Mouse (Mus musculus) c-Kit-positive CD71-positive TER-119-negative erythroid progenitor cells, embryonic 14.5 days (primary cell): ENCODE results near the gene Slc45a1.
A peak's percentile ranks its signal among the peaks of the same experiment; 100 is the strongest.

Experiments used
- DNase-seq: peaks from one replicate; pipeline ENCODE4 v3.0.0-alpha.2; 2013; ENCODE audit warnings: low read depth

Slc45a1 gene

DNA sequence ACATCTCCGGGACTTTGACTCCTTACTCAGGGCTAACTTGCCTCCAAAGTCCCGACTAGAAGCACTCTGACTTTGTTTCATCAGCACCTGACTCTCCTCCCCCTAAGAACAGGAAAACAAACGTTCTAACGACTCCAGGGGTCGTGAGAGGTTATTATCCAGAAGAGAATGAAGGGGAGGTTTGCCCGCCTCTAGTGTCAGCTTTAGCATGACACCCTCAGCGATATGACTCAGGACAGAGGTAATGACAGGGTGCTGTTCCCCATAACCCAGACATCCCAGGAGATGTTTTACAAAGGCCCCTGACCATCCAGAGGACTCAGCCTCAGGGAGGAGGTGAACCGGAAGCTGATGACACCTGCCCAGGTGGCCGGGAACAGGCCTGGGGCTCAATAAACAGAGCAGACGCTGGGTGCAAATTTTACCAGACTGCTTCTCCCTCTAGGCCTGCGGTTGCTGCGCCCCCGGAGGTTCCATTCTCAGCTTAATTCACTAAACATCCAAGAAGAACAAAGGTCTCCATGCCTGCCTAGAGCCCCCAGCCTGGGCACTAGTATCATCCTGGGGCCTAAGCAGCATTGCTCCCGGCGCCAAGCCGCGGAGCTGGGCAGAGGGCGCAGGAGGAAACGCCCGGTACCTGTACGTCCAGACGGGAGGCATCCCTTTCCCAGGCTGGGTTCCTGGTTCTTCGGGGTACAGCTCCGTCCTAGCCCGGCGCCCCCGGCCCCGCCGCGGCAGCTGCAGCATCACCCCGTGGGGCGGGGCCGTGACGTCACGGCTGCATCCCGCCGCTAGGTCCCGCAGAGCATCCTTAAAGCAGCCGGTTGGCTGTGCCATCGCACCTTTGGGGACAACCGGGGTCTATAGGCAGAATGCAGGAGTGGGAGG, at the start of gene Slc45a1:
Slc45a1 (minus strand) TSS at position 785 of the 888 bp plus-strand sequence.
- no peak for DNase-seq

GRCm38 (mm10) chr4:150700849-150701248, 48.9 kb upstream of the Slc45a1 start:
- DNase-seq = no peak

GRCm38 (mm10) chr4:150694434-150695108, 42.6 kb upstream of the Slc45a1 start:
- no peak for DNase-seq

DNA sequence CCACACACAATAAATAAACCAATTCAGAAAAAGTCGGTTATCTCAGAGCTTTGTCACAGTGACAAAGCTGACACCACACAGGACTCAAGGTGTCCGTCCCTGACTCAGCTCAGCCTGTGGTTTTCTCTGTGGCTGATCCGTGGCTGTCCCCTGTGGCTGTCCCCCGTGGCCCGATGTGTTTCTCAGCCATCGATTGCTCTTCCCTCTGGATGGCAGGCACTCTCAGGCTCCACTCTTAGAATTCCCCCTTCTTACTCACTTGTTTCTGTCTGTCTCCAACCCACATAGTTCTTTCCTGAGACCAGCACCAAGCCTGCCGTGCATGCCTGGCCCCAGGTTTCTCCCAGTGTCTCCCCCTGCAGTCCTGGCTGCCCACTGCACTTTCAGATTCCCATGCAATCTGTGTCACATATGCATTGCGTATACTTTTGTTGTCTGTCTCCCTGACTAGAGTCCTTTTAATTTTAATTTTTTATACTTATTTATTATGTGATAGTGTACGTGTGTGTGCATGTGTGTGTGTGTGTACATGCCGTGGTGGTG, 41.0 kb upstream of the Slc45a1 start:
- DNase-seq = no peak

GRCm38 (mm10) chr4:150690759-150691158, 38.8 kb upstream of the Slc45a1 start:
- DNase-seq = no peak

- no peak for DNase-seq
These were observed 37.6 kb upstream of the Slc45a1 start for GRCm38 (mm10) chr4:150689553-150689952.

GRCm38 (mm10) chr4:150687126-150687753, 35.3 kb upstream of the Slc45a1 start:
- no peak for DNase-seq

DNA sequence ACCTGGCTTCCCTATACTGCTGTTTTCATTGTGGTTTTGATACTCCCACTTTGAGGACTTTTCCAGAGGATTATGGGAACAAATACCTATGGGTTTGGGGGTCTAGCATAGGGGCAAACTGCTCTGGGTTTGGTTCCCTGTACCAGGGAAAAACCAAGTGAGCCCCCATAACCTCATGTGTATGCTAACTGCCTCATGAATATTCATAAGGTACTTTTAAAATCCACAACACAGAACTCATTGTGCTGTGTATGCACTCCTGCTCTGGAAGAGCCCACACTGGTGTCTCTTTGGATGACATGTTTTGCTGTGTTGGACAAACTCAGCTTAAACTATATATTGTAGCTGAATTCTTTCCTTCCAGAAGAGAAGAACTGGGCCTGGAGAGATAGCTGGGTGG, 34.6 kb upstream of the Slc45a1 start:
- no peak for DNase-seq

DNA sequence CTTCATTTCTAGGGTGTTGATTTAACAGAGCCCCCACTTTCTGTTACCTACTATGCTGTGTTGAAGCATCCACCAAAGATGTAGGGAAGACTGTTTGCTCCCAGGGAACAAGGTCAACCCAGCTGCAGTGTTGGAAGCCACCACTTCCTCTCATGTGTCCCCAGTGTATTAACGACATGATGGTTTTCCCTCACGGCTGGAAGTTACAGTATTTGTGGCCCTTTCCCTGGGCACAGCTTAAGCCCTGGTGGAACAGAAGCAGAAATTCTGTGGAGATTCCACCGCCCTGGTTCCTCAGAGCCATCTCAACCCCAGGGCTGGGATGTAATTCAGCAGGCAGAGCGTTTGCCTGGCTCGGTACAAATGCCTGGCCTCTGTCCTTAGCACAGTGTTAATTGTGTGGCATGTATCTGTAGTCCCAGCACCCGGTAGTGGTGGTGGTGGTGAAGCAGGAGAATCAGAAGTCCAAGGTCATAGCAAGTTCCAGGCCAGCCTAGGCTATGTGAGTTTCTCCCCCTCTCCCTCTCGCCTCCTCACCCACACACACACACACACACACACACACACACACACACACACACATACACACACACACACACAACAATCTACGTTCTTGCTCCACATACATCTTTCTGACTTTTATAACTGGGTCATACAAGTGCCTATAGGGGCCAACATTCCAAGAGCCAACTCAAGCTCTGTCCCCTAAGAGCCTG, 34.0 kb upstream of the Slc45a1 start:
- no peak for DNase-seq

GRCm38 (mm10) chr4:150685043-150685777, 33.2 kb upstream of the Slc45a1 start:
- no peak for DNase-seq

DNA sequence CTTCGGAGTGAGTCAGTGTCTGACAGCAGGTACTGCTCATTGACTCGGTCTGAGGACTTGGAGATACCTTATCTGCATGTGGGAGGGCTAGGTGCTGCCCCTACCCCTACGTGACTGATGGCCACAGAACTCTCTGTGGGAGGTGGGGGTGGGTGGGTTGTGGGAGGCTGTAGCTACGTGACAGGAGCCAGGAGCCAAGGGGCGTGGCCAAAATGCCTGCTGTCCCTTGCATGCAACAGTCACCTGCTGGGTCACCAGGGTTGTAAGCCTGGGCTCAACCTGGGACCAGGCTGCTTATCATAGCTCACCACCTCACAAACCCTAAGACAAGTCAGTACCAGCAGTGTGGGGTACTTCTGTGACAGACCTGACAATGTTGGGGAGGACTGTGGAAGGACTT, 28.4 kb upstream of the Slc45a1 start:
- DNase-seq = no peak

DNA sequence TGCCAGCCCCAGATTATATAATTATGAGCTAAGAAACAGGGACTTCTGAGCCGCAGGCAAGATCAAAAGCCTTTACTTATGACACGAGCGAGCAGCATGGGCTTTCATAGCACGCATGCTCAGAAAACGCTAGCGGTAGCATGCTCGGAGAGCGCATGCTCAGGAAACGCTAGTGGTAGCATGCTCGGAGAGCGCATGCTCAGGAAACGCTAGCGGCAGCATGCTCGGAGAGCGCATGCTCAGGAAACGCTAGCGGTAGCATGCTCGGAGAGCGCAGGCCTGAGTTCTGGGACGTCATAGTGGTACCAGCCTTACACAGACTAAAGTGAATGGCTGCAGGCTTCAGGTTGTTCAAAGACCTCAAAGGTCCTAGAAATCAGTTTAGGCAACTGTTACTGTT, 26.8 kb upstream of the Slc45a1 start:
- no peak for DNase-seq

DNA sequence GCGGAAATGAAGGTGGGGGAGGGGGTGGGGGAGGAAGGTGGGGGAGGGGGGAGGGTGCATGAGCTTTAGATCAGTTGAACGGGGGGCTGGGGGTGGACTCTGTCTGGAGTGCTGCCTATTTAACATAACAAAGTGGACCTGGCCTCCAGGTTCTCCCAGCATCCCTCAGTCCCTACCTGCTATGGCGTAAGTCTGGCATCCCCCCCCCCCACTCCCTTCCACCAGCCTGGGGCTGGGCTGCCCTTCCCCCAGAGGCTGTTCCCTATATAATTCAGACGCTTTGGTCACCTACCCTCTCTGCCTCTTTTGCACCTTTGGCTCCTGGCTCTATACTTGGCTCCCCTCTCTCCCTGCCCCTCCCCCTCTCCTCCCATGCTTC, 25.9 kb upstream of the Slc45a1 start:
- no peak for DNase-seq

- no peak for DNase-seq
These were observed 25.3 kb upstream of the Slc45a1 start for GRCm38 (mm10) chr4:150677126-150677845.

DNA sequence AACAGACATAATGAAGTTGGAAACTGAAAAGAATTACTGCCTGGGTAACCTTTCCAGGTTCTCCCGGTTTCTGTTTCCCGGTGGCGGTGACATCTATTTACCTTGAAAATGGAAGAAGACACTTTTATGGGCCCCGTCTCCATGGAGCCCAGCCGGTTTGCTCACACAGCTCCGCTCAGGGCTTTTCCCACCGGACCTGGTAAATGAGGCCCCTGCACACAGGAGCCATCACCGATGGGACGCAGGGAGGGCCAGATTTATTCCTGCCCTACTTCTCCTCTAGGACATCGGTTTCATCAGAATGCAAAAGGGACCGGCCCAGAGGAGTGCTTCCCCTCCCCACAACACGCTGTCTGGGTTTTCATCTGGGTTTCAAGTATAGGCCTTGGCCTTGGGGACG, 24.1 kb upstream of the Slc45a1 start:
- no peak for DNase-seq

GRCm38 (mm10) chr4:150675274-150675673, 23.3 kb upstream of the Slc45a1 start:
- no peak for DNase-seq

DNA sequence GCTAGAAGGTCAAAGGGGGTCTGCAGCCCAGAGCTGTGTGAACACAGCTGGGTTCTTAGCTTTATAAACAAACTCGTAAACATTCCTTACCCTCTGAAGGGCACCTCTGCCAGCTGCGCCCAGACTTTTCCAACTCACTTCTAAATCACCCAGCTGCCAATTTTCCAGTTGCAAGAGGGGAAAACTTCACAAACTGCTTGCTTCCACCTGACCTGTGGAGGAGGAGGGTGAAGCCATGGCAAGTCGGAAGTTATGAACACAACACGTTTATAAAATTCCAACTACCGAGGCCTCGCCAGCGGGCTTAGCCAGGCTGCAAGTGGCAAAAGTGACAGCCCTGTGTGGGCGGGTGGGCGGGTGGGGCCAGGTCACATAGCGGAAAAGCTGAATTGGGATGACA, 13.8 kb upstream of the Slc45a1 start:
- DNase-seq = no peak

DNA sequence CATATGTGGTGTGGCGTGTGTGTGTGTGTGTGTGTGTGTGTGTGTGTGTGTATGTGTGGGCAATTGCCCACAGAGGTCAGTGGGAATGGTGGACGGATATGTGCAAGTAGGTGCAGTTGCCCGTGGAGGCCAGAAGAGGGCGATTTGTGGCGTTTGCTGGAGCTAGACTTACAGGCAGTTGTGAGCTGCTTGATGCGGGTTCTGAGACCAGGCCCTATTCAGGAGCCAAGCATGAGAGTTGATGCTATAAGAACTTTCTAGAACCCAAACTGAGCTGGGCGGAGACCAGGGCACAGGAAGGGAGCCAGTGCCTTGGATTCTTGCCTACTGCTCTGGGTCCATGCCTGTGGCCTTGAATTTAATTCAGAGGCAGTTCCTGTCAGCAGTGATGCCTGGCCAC, 12.8 kb upstream of the Slc45a1 start:
- no peak for DNase-seq

GRCm38 (mm10) chr4:150663192-150663591, 11.2 kb upstream of the Slc45a1 start:
- DNase-seq = peak; percentile 39

GRCm38 (mm10) chr4:150661886-150662285, 9.9 kb upstream of the Slc45a1 start:
- no peak for DNase-seq
